Mouse (Mus musculus) E14TG2a.4 (cell line): Measurements from ENCODE around the gene Col16a1.

Experiments
- H3K27me3 ChIP-seq: 2 replicates; pipeline ENCODE4 v1.6.1; 2014; ENCODE audit warnings: low read length, control low read depth; ENCODE audit not compliant: insufficient read depth
- H3K36me3 ChIP-seq: 2 replicates; pipeline ENCODE4 v1.6.1; 2014; ENCODE audit warnings: low read length, control low read depth; ENCODE audit not compliant: insufficient read depth
- H3K4me1 ChIP-seq: replicated peaks from 2 replicates; pipeline ENCODE4 v1.6.1; 2014; ENCODE audit warnings: low read depth, low read length, control low read depth
- H3K4me3 ChIP-seq: replicated peaks from 2 replicates; pipeline ENCODE4 v1.5.1; 2014; ENCODE audit warnings: mild to moderate bottlenecking, low read length
- H3K9me3 ChIP-seq: 2 replicates; pipeline ENCODE4 v1.6.1; 2014; ENCODE audit warnings: low read length, control low read depth
- CTCF ChIP-seq: conservative IDR thresholded peaks from 2 replicates; pipeline ENCODE4 v1.5.1; 2014; ENCODE audit warnings: low read length
- NANOG ChIP-seq: IDR thresholded peaks from 2 replicates; pipeline ENCODE4 v1.6.1; 2014; ENCODE audit warnings: borderline replicate concordance, low read length, mixed read lengths
- POU5F1 ChIP-seq: IDR thresholded peaks from 2 replicates; pipeline ENCODE4 v1.6.1; 2014; ENCODE audit warnings: low read length, borderline replicate concordance

Gene Col16a1

DNA sequence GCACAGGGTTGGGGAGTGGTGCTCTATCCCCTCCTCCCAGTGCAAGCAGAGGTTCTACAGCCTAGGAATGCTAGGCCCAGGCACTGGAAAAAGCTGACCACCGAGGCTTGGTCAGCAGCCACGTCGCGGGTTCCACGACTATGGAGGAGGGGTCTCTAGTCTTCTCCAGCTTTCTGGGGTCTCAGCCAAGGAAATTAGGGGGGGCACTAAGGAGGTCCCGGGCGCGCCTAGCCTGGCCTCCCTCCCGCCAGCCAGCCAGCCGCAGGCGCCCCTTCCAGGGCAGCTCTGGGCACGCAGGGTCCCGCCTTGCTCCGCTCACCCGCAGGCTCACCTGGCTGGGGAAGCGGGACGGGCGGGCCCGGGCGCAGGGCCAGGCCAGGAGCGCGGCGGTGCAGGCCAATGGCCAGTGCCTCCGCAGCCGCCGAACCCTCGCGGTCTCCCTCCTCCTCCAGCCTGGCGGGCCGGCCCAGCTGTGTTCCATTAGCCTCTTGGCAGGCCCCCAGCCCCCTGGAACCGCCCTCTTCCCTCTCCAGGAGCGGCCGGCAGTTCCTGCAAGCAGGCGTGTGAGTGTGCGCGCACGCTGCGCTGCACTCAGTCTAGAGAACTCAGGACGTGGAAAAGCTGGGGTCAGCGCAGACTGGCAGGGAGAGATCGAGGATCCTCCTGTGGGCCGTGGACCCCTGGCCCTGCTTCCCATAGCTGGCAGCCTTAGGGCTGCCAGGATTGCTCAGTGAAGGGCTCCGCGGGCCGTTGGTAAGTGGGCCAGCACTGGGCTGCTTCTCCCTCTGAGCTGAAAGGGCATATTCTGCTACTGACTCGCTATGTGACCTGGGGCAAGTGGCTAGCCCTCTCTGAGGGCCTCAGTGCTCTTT is at the start of gene Col16a1:
Gene Col16a1, plus strand, starts transcription at position 510 of the 872 bp plus-strand sequence.
- peaks cover 25% of the 10 kb centered on the region for H3K4me1 ChIP-seq
- H3K9me3 ChIP-seq: no peaks in the 10 kb centered on the region
- peak within 1 kb of the TSS; percentile 77 for H3K4me3 ChIP-seq
- H3K36me3 ChIP-seq: no peaks in the 10 kb centered on the region
- H3K27me3 ChIP-seq: peaks cover 72% of the 10 kb centered on the region
- no peak for TF ChIP-seq CTCF
- TF ChIP-seq POU5F1: no peak
- TF ChIP-seq NANOG: no peak

DNA sequence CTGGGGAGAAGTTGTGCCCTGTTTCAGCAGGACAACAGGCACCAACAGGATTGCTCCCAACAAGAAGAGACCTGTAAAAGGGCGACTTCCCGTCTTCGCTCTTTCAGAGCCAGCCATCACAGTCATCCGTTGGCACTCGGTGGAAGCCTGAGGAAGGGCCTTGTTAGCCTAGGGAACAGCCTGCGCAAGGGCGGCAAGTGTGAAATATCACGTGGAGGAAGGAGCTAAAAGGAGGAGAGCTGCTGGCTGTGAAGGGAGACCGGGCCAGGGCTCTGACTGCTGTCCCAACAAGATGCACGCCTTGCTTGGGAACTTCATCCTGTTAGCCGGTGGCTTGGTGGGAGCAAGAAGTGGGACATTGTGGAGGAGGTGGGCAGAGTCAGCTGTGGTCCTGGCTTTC is 49.5 kb upstream of the Col16a1 start:
- Histone ChIP-seq H3K9me3 (no peaks in the 10 kb centered on the region), H3K36me3 (no peaks in the 10 kb centered on the region), H3K27me3 (peaks cover 84% of the 10 kb centered on the region), H3K4me3 (no peak overlapping the region), H3K4me1 (peaks cover 9% of the 10 kb centered on the region; the same call in 1 of the 2 replicates)
- TF ChIP-seq NANOG (no peak), POU5F1 (no peak), CTCF (no peak)

DNA sequence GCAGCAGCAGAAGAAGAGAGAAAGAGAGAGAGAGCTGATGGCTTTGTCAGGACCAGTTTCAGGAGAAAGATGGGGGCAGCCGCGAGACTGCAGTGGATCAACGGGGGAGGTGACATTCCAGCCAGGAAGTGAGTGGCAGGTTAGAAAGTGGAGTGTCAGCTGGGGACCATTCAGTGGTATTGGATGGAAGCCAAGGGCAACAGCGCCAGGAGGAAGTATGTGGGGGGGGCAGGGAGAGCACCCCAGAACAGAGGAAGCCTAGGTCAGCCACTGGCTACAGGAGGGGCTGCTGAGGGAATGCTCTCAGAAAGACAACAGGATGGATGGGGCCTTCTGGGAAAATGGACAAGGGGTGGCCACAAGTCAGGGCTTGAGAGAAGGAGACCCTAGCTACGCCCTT is 45.9 kb upstream of the Col16a1 start:
- Histone ChIP-seq H3K27me3 (peaks cover 70% of the 10 kb centered on the region), H3K4me3 (no peak overlapping the region), H3K9me3 (no peaks in the 10 kb centered on the region), H3K4me1 (peaks cover 28% of the 10 kb centered on the region), H3K36me3 (no peaks in the 10 kb centered on the region)
- TF ChIP-seq CTCF (no peak), NANOG (no peak), POU5F1 (no peak)

DNA sequence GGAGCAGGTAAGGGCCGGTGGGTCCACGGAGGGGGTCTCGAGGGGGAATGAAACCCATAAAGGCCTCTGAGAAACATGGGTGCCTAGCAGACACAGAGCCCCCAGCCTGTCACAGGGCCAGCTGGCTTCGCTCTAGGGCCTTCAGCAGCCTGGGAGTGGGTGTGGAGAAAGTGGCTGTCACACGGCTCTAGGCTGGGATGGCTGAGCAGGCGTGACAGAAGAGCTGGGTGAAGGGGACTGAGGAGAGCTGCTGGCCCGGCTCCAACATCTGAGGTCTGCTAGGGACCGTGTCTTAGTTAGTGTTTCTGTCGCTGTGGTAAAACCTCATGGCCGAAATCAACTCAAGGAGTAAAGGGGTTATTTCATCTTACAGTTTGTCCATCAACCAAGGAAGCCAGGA is 45.5 kb upstream of the Col16a1 start:
- Histone ChIP-seq H3K27me3 (peaks cover 72% of the 10 kb centered on the region), H3K9me3 (no peaks in the 10 kb centered on the region)
- TF ChIP-seq CTCF (no peak), NANOG (no peak), POU5F1 (no peak)

DNA sequence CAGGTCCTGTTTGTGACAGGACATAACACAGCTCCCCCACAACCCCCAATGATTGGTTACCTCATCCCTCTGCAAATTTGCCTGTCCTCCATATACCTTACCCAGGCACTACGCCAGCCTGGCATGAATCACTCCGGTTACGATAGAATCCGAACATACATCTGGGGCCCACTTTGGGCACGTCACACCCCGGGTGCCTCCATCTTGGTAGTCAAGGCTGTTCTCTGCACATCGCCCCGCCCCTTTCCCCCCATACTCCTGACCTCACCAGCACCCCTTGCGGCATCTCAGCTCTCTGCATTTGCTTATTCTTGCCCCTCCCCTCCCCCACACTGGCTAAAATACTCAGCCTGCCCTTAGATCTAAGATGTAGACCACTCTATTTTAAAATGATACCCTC is 42.0 kb upstream of the Col16a1 start:
- no peak for TF ChIP-seq POU5F1
- TF ChIP-seq CTCF: peak; percentile 49
- TF ChIP-seq NANOG: no peak
- H3K9me3 ChIP-seq: no peaks in the 10 kb centered on the region
- peak overlapping the region; percentile 78 for H3K4me3 ChIP-seq
- H3K36me3 ChIP-seq: no peaks in the 10 kb centered on the region; the same call in 1 of the 2 replicates
- peaks cover 58% of the 10 kb centered on the region for H3K4me1 ChIP-seq
- H3K27me3 ChIP-seq: peaks cover 69% of the 10 kb centered on the region

More for the DNA sequence above, 45.5 kb upstream of the Col16a1 start:
- H3K4me1 ChIP-seq: peaks cover 32% of the 10 kb centered on the region
- H3K36me3 ChIP-seq: no peaks in the 10 kb centered on the region
- no peak overlapping the region for H3K4me3 ChIP-seq

DNA sequence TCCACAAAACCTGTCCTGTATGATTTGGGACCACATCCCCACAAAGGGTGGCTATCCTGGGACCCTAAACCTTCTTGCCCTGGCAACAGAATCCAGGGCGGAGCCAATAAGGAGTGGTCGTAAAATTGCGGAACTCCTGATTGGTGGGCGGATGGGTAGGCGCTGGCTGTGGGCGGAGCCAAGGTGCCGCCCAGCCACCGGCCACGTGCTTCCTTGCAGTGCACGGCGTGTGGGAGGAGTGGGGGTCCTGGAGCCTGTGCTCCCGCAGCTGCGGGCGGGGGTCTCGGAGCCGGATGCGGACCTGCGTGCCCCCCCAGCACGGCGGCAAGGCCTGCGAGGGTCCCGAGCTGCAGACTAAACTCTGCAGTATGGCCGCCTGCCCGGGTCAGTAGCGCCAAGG is 41.1 kb upstream of the Col16a1 start:
- H3K4me3 ChIP-seq: peak overlapping the region; percentile 78
- no peaks in the 10 kb centered on the region for H3K9me3 ChIP-seq
- TF ChIP-seq NANOG (no peak), CTCF (no peak), POU5F1 (no peak)

DNA sequence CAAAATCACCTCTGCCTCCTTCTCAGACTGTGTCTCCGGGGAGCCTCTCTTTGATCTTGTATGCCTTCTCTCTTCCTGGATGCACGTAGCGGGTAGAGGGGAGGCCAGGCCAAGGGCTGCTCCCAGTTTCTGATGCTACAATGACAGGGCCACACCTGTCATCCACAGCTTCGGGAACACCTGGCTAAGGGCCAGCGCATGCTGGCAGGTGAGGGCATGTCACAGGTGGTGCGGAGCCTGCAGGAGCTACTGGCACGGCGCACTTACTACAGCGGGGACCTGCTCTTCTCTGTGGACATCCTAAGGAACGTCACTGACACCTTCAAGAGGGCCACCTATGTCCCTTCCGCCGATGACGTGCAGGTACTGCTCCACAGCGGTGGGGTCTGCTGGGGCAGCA is 38.6 kb upstream of the Col16a1 start:
- no peak for TF ChIP-seq POU5F1
- no peak for TF ChIP-seq NANOG
- no peak for TF ChIP-seq CTCF
- peaks cover 8% of the 10 kb centered on the region for H3K36me3 ChIP-seq
- no peak overlapping the region for H3K4me3 ChIP-seq
- H3K4me1 ChIP-seq: peaks cover 63% of the 10 kb centered on the region
- no peaks in the 10 kb centered on the region for H3K9me3 ChIP-seq
- peaks cover 62% of the 10 kb centered on the region for H3K27me3 ChIP-seq

More for the DNA sequence above, 41.1 kb upstream of the Col16a1 start:
- Histone ChIP-seq H3K4me1 (peaks cover 58% of the 10 kb centered on the region), H3K27me3 (peaks cover 62% of the 10 kb centered on the region), H3K36me3 (peaks cover 2% of the 10 kb centered on the region)

DNA sequence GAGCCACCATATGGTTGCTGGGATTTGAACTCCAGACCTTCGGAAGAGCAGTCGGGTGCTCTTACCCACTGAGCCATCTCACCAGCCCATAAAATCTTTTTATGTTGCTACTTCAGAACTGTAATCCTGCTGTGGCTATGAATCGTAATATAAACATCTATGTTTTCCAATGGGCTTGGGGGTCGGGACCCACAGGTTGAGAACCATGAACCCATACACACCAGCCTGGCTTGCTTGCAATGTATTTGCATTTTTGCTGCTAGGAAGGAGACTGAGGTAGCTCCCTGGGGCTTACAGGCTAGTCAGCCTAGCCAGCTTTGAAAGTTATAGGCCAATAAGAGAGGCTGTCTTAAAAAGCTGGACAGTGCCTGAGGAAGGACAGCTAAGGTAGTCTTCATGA is 36.9 kb upstream of the Col16a1 start:
- Histone ChIP-seq H3K9me3 (no peaks in the 10 kb centered on the region), H3K4me1 (peaks cover 65% of the 10 kb centered on the region), H3K4me3 (no peak overlapping the region), H3K36me3 (peaks cover 8% of the 10 kb centered on the region), H3K27me3 (peaks cover 64% of the 10 kb centered on the region)
- TF ChIP-seq NANOG (no peak), CTCF (no peak), POU5F1 (no peak)
